Mouse (Mus musculus) limb, embryonic 11.5 days (tissue): Measurements from ENCODE around the gene Ank3. TPM values are rescaled to one million over a fixed set of nuclear protein-coding genes. Genes with fewer than 3 reads are reported as not detected.

Source experiments
- ATAC-seq: fragments of 200-750 bp; cut with Nextera tagmentation; 2 replicates; pipeline ENCODE4 v1.8.0; 2017; ENCODE audit warnings: low read depth; ENCODE audit not compliant: insufficient number of reproducible peaks, low FRiP score, low TSS enrichment
- DNase-seq: peaks from one replicate; pipeline ENCODE4 v3.0.0-alpha.2; 2015; ENCODE audit warnings: low spot score
- H3K27ac ChIP-seq: fragments of 300-500 bp; sonication (generic); replicated peaks from 2 replicates; pipeline ENCODE4 v1.5.1; 2014; ENCODE audit warnings: low read depth, mild to moderate bottlenecking, low read length
- H3K27me3 ChIP-seq: fragments of 300-500 bp; sonication (generic); 2 replicates; pipeline ENCODE4 v1.6.1; 2014; ENCODE audit warnings: mild to moderate bottlenecking, low read length, mixed read lengths; ENCODE audit not compliant: control insufficient read depth, insufficient read depth
- H3K36me3 ChIP-seq: fragments of 300-500 bp; sonication (generic); 2 replicates; pipeline ENCODE4 v1.6.1; 2014; ENCODE audit warnings: mild to moderate bottlenecking, low read length, moderate library complexity, mixed read lengths; ENCODE audit not compliant: control insufficient read depth, insufficient read depth
- H3K4me1 ChIP-seq: fragments of 300-500 bp; sonication (generic); 2 replicates; pipeline ENCODE4 v1.6.1; 2014; ENCODE audit warnings: low read length, mixed read lengths; ENCODE audit not compliant: control insufficient read depth, insufficient read depth
- H3K4me2 ChIP-seq: fragments of 300-500 bp; sonication (generic); 2 replicates; pipeline ENCODE4 v1.6.1; 2014; ENCODE audit warnings: low read depth, mild to moderate bottlenecking, moderate library complexity; ENCODE audit not compliant: severe bottlenecking
- H3K4me3 ChIP-seq: fragments of 300-500 bp; sonication (generic); 2 replicates; pipeline ENCODE4 v1.5.1; 2014; ENCODE audit warnings: low read depth, low read length
- H3K9ac ChIP-seq: fragments of 300-500 bp; sonication (generic); 2 replicates; pipeline ENCODE4 v1.6.1; 2014; ENCODE audit warnings: mild to moderate bottlenecking, low read length
- H3K9me3 ChIP-seq: fragments of 300-500 bp; sonication (generic); 2 replicates; pipeline ENCODE4 v1.6.1; 2016; ENCODE audit warnings: low read length; ENCODE audit not compliant: control insufficient read depth
- WGBS: fragments of 180-500 bp; shearing (Covaris S2); extraction: QIAGEN DNeasy Blood & Tissue Kit; methylation state at CpG from one replicate; pipeline ENCODE4 v1.1.7; 2014; 5-methylcytosine and 5-hydroxymethylcytosine counted together
- polyA plus RNA-seq: library from polyadenylated mRNA; unstranded; fragments of >200 nt; fragmentation: Nextera tagmentation; extraction: Ambion mirVana; gene quantifications from 2 replicates; pipeline ENCODE4 v1.2.1, GENCODE M21; 2014

Gene Ank3
- polyA plus RNA-seq, 1 experiment from 2014 or later, result 22.3 TPM

GRCm38 (mm10) chr10:70071334-70071733, 672.8 kb downstream of the Ank3 start:
- Histone ChIP-seq H3K4me1 (no peaks in the 10 kb centered on the region), H3K9ac (no peak overlapping the region), H3K36me3 (no peaks in the 10 kb centered on the region), H3K4me2 (no peak overlapping the region), H3K27ac (no peak overlapping the region), H3K9me3 (no peaks in the 10 kb centered on the region), H3K4me3 (no peak overlapping the region), H3K27me3 (no peaks in the 10 kb centered on the region)
- DNase-seq (no peak), ATAC-seq (no peak)
- WGBS, result 87% methylated on average over 4 of the region's 4 CpGs

Other genes starting within 250 kb of the Ank3 start
- gene Rhobtb1, start 247.3 kb upstream of the Ank3 start, polyA plus RNA-seq, result 23.8 and 25.9 TPM in 2 replicates
- 2.2 and 2.3 TPM in 2 replicates for gene A930033H14Rik, start 185.7 kb upstream of the Ank3 start, polyA plus RNA-seq
- gene Cdk1, start 45.8 kb upstream of the Ank3 start, polyA plus RNA-seq, result 528 and 536 TPM in 2 replicates